Mouse (Mus musculus) midbrain, embryonic 15.5 days (tissue): ENCODE results near the gene Trp53i13. TPM values are rescaled to one million over a fixed set of nuclear protein-coding genes. Genes with fewer than 3 reads are reported as not detected.

Experiments
- ATAC-seq: fragments of 200-750 bp; cut with Nextera tagmentation; replicated peaks from 2 replicates; pipeline ENCODE4 v1.8.0; 2017; ENCODE audit warnings: moderate TSS enrichment
- H3K27ac ChIP-seq: fragments of 300-500 bp; sonication (generic); 2 replicates; pipeline ENCODE4 v1.5.1; 2015; ENCODE audit warnings: mild to moderate bottlenecking, inconsistent platforms
- H3K27me3 ChIP-seq: fragments of 300-500 bp; sonication (generic); replicated peaks from 2 replicates; pipeline ENCODE4 v1.6.1; 2015; ENCODE audit warnings: inconsistent platforms
- H3K36me3 ChIP-seq: fragments of 300-500 bp; sonication (generic); replicated peaks from 2 replicates; pipeline ENCODE4 v1.6.1; 2015; ENCODE audit warnings: inconsistent platforms
- H3K4me1 ChIP-seq: fragments of 300-500 bp; sonication (generic); 2 replicates; pipeline ENCODE4 v1.6.1; 2015; ENCODE audit warnings: inconsistent platforms
- H3K4me2 ChIP-seq: fragments of 300-500 bp; sonication (generic); 2 replicates; pipeline ENCODE4 v1.6.1; 2015; ENCODE audit warnings: inconsistent platforms, mild to moderate bottlenecking, moderate library complexity
- H3K4me3 ChIP-seq: fragments of 300-500 bp; sonication (generic); 2 replicates; pipeline ENCODE4 v1.5.1; 2015; ENCODE audit warnings: mild to moderate bottlenecking, inconsistent platforms
- H3K9ac ChIP-seq: fragments of 300-500 bp; sonication (generic); 2 replicates; pipeline ENCODE4 v1.6.1; 2015; ENCODE audit warnings: mild to moderate bottlenecking, inconsistent platforms
- H3K9me3 ChIP-seq: fragments of 300-500 bp; sonication (generic); 2 replicates; pipeline ENCODE4 v1.6.1; 2016; ENCODE audit warnings: inconsistent platforms
- WGBS: fragments of 180-500 bp; shearing (Covaris S2); methylation state at CpG from one replicate; pipeline ENCODE4 v1.1.7; 2015; ENCODE audit warnings: mixed read lengths; 5-methylcytosine and 5-hydroxymethylcytosine counted together
- polyA plus RNA-seq: library from polyadenylated mRNA; unstranded; fragments of >200 nt; fragmentation: Nextera tagmentation; extraction: Ambion mirVana; gene quantifications from 2 replicates; pipeline ENCODE4 v1.2.1, GENCODE M21; 2015

The Trp53i13 gene
- polyA plus RNA-seq, 1 experiment from 2014 or later, result 12.7 TPM

DNA sequence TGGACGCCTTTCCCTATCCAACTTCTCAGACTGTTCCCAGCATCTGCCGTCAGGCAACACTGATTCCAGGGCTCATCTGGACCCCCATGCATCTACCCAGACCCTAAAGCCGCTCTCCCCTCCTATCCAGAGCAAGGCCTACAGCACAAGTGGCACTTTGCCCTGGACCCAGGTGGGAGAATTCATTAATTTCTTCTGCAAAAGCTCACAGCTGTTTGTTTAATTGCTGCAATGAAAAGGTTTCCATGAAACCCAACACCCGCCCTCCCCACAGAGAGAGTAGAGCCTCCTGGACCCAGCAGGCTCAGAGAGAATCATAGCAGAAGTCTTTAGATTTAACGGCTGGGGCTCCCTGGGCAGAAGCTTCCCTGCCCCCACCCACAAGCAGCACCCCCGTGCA is 30.6 kb downstream of the Trp53i13 start:
- Histone ChIP-seq H3K36me3 (no peaks in the 10 kb centered on the region), H3K4me1 (peaks cover 60% of the 10 kb centered on the region), H3K9ac (no peak overlapping the region), H3K9me3 (no peaks in the 10 kb centered on the region), H3K4me2 (peak overlapping the region; percentile 94; the same call in 1 of the 2 replicates), H3K27me3 (no peaks in the 10 kb centered on the region), H3K4me3 (no peak overlapping the region), H3K27ac (0 out of 2 replicates have a peak overlapping the region, but pooled peaks have one; percentile 34)
- WGBS, result 45% methylated on average over 6 of the region's 6 CpGs
- no peak for ATAC-seq

DNA sequence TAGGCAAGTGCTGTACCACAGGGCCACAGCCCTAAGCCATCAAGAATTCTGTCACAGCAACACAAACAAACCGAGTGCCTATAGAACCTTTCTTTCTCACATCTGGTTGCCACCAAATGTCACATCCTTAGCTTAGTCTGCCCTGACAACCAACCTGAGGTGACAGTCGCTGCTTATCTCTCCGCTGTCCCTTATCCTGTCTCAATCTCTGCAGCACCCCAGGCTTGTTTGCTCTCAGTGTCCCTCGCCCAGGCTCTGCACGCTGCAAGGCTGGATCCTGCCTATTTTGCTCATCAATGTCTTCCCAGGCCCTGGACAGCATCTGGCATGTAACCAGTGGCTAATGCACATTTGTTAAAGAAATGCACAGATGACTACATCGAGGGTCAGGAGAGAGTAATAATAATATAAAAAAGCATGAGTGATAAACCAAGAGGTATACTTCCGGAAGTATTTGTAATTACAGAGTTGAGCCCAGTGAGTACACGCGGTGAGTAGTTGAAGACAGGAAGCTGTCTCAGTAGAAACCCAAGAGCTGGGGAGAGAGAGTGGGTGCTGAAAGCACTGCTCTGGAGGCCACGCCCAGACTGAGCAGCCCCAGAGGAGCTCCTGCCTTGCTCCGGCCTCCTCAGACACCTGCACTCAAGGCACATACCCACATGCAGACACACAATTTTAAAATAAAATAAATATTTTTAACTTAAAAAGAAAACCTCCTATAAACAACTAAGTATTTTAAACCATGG is 32.1 kb downstream of the Trp53i13 start:
- H3K4me1 ChIP-seq, result peaks cover 53% of the 10 kb centered on the region

DNA sequence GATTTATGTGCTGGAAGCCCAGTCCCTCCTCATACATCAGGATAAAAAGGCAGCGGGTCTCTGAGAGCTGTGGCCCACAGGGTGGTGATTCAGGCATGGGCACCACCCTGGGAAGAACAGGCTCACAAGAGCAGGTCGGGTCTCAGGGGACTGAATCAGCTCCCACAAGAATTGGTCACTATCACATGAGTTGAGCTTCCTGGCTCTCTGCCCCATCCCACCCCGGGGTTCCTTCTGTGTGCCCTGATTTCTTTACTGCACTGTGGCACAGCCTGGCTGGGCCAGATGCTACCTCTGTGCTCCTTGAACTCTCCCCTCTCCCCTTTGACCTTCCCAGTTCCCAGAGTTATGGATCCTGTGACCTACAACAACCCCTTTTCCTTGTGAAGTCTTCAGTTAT is 32.7 kb downstream of the Trp53i13 start:
- no peaks in the 10 kb centered on the region for H3K27me3 ChIP-seq
- no peak overlapping the region for H3K4me3 ChIP-seq
- no peaks in the 10 kb centered on the region for H3K36me3 ChIP-seq
- no peak for ATAC-seq
- peaks cover 47% of the 10 kb centered on the region for H3K4me1 ChIP-seq
- H3K9ac ChIP-seq, result no peak overlapping the region
- H3K4me2 ChIP-seq, result no peak overlapping the region
- H3K9me3 ChIP-seq, result no peaks in the 10 kb centered on the region
- no peak overlapping the region for H3K27ac ChIP-seq
- WGBS, result 78% methylated on average over 3 of the region's 3 CpGs

More for the DNA sequence above, 32.1 kb downstream of the Trp53i13 start:
- no peak for ATAC-seq
- no peak overlapping the region for H3K4me2 ChIP-seq
- H3K9me3 ChIP-seq, result no peaks in the 10 kb centered on the region
- no peaks in the 10 kb centered on the region for H3K27me3 ChIP-seq
- no peaks in the 10 kb centered on the region for H3K36me3 ChIP-seq
- WGBS, result 79% methylated on average over 11 of the region's 11 CpGs
- H3K4me3 ChIP-seq, result no peak overlapping the region
- H3K9ac ChIP-seq, result no peak overlapping the region
- no peak overlapping the region for H3K27ac ChIP-seq

DNA sequence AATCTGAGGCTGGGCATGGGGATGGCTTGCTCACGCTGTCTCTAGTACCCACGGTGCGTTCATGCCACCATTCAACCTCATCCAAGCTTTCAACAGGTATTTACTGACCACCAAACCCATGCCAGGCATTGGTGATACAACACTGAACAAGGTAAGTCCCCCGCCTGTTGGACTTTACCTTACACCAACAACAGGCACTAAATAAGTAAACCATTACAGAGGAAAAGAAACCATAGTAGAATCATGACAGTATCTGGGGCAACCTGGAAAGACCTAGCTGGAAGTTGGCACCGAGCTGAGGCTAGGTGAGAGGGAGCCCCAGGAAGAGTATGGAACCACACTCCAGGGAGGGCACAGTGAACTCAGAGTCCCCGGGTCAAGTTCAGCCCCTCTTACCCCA is 38.9 kb downstream of the Trp53i13 start:
- H3K27me3 ChIP-seq, result no peaks in the 10 kb centered on the region
- H3K36me3 ChIP-seq, result peaks cover 25% of the 10 kb centered on the region
- 91% methylated on average over 6 of the region's 6 CpGs for WGBS
- H3K27ac ChIP-seq, result no peak overlapping the region
- no peak overlapping the region for H3K4me3 ChIP-seq
- H3K4me1 ChIP-seq, result 0 out of 2 replicates have a peak, but pooled peaks cover 4% of the 10 kb centered on the region
- no peak for ATAC-seq
- no peak overlapping the region for H3K9ac ChIP-seq
- H3K9me3 ChIP-seq, result no peaks in the 10 kb centered on the region
- no peak overlapping the region for H3K4me2 ChIP-seq

DNA sequence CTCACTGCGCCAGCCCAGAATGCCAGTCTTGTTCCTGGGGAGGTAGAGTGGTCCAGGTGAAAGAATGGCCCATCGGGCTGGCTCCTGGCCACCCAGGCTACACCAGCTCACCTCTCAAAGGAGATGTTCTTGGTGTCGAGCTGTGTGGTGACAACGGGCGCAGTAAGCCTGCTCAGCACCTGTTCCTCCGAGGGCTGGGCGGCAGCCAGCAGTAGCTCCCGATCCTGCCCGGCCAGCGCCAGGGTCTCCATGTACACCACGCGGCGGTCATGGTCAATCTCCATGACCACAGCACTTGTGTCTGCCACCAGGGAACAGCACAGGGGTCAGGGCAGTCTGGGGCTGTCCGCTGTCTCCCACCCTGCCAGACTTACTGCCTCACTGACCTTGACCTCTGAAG is 39.6 kb downstream of the Trp53i13 start:
- no peak overlapping the region for H3K9ac ChIP-seq
- WGBS, result 93% methylated on average over 14 of the region's 14 CpGs
- H3K4me2 ChIP-seq, result no peak overlapping the region
- no peaks in the 10 kb centered on the region for H3K4me1 ChIP-seq
- H3K36me3 ChIP-seq, result peaks cover 31% of the 10 kb centered on the region
- H3K27ac ChIP-seq, result no peak overlapping the region
- H3K9me3 ChIP-seq, result no peaks in the 10 kb centered on the region
- no peaks in the 10 kb centered on the region for H3K27me3 ChIP-seq
- no peak for ATAC-seq
- H3K4me3 ChIP-seq, result no peak overlapping the region

DNA sequence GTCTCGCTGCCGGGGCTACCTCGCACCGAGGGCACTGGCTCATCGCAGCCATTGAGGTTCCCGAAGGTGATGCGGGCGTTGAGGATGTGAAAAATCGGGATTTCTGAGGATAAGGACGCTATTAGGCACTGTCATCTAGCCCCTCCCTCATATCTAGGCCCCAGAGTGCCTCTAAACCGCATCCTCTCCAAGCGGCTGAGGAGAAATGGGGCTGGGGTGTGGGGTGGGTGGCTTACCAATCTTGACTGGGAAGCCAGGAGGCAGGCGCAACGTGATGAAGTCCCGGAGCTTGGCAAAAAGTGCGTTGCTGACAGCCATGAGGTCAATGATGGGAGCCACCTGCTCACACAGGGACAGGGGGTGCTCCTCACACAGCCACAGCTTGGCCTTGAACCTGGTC is 43.0 kb downstream of the Trp53i13 start:
- Histone ChIP-seq H3K4me1 (peaks cover 2% of the 10 kb centered on the region; the same call in 1 of the 2 replicates), H3K27ac (no peak overlapping the region), H3K4me3 (no peak overlapping the region), H3K9ac (no peak overlapping the region), H3K36me3 (peaks cover 37% of the 10 kb centered on the region), H3K4me2 (no peak overlapping the region), H3K27me3 (peaks cover 2% of the 10 kb centered on the region; the same call in 1 of the 2 replicates), H3K9me3 (no peaks in the 10 kb centered on the region)
- no peak for ATAC-seq
- WGBS, result 88% methylated on average over 16 of the region's 16 CpGs

GRCm38 (mm10) chr11:77471407-77471806 is 44.4 kb downstream of the Trp53i13 start:
- peaks cover 3% of the 10 kb centered on the region; the same call in 1 of the 2 replicates for H3K4me1 ChIP-seq
- 70% methylated on average over 29 of the region's 29 CpGs for WGBS

GRCm38 (mm10) chr11:77468397-77468796 is 47.4 kb downstream of the Trp53i13 start:
- H3K4me3 ChIP-seq, result no peak overlapping the region
- H3K9me3 ChIP-seq, result no peaks in the 10 kb centered on the region
- peaks cover 25% of the 10 kb centered on the region for H3K36me3 ChIP-seq
- H3K9ac ChIP-seq, result no peak overlapping the region
- H3K27ac ChIP-seq, result no peak overlapping the region
- no peak overlapping the region for H3K4me2 ChIP-seq
- ATAC-seq, result no peak
- WGBS, result 85% methylated on average over 9 of the region's 9 CpGs
- H3K27me3 ChIP-seq, result peaks cover 35% of the 10 kb centered on the region
- H3K4me1 ChIP-seq, result peaks cover 3% of the 10 kb centered on the region; the same call in 1 of the 2 replicates

More at GRCm38 (mm10) chr11:77471407-77471806, 44.4 kb downstream of the Trp53i13 start:
- H3K4me2 ChIP-seq, result no peak overlapping the region
- no peak overlapping the region for H3K9ac ChIP-seq
- peaks cover 37% of the 10 kb centered on the region for H3K36me3 ChIP-seq
- no peaks in the 10 kb centered on the region for H3K9me3 ChIP-seq
- no peak for ATAC-seq
- no peak overlapping the region for H3K4me3 ChIP-seq
- no peak overlapping the region for H3K27ac ChIP-seq
- H3K27me3 ChIP-seq, result peaks cover 16% of the 10 kb centered on the region

DNA sequence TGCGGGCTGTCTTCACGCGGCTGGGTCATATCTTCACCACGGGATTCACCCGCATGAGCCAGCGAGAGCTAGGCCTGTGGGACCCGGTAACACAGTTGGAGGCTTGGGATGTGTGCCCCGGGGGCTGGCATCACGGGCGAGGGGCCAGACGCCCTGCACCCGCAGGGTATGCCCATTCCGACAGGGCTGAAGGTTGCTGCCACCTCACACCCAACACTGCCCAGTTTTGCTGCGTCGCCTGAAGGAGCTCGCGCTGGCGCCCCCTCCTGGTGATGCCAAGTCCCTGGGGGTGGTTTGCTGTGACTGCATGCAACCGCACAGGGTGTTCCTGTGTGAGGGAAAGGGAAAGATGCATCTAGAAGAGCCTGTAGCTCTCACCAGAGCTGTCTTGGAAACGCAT is 48.0 kb downstream of the Trp53i13 start:
- H3K9ac ChIP-seq, result no peak overlapping the region
- no peak for ATAC-seq
- H3K27me3 ChIP-seq, result peaks cover 41% of the 10 kb centered on the region
- H3K27ac ChIP-seq, result no peak overlapping the region
- 15% methylated on average over 20 of the region's 20 CpGs for WGBS
- no peaks in the 10 kb centered on the region for H3K9me3 ChIP-seq
- no peak overlapping the region for H3K4me2 ChIP-seq
- peaks cover 20% of the 10 kb centered on the region; the same call in 1 of the 2 replicates for H3K36me3 ChIP-seq
- peaks cover 6% of the 10 kb centered on the region for H3K4me1 ChIP-seq
- no peak overlapping the region for H3K4me3 ChIP-seq

DNA sequence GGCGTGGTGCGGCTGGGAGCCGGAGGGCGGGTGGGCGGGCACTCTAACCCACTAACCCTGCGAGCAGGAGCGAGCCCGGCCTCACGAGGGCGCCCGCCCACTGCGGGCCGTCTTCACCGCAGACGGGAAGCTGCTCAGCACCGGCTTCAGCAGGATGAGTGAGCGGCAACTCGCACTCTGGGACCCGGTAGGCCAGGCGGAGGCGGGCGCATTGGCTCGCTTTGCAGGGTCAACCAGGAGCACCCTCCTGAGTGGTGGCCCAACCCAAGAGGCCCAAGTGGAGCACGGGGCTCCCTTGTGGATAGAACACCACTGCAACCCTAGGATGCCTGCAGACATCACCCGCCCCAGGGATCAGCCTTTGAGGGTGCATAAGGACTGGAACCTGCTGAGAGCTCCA is 48.6 kb downstream of the Trp53i13 start:
- 4% methylated on average over 25 of the region's 25 CpGs for WGBS

DNA sequence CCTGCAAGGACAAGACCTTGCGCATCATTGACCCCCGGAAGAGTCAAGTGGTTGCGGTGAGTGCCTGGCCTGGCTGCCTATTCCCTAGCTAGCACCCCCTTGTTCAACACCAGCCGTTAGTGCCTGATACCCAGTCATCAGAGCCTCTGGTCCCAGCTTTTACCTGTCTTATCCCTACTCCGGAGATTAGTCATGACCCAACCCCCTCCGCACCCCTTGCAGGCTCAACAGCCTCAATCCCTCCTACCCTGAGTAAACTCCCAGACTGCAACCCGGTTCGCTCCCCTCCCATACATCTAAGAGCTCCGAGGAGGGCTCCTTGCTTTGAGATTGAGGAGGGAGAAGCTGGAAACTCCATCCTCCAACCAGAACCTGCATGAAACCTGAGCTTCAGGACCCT is 49.2 kb downstream of the Trp53i13 start:
- H3K4me1 ChIP-seq, result peaks cover 17% of the 10 kb centered on the region
- WGBS, result 40% methylated on average over 9 of the region's 9 CpGs
- H3K9ac ChIP-seq, result no peak overlapping the region
- H3K9me3 ChIP-seq, result no peaks in the 10 kb centered on the region
- no peak overlapping the region for H3K4me3 ChIP-seq
- H3K27me3 ChIP-seq, result peaks cover 44% of the 10 kb centered on the region
- ATAC-seq, result no peak
- H3K27ac ChIP-seq, result no peak overlapping the region
- no peak overlapping the region for H3K4me2 ChIP-seq
- H3K36me3 ChIP-seq, result peaks cover 9% of the 10 kb centered on the region; the same call in 1 of the 2 replicates

More for the DNA sequence above, 48.6 kb downstream of the Trp53i13 start:
- Histone ChIP-seq H3K36me3 (peaks cover 14% of the 10 kb centered on the region; the same call in 1 of the 2 replicates), H3K4me3 (no peak overlapping the region), H3K9me3 (no peaks in the 10 kb centered on the region), H3K4me2 (no peak overlapping the region), H3K27ac (no peak overlapping the region), H3K27me3 (peaks cover 44% of the 10 kb centered on the region), H3K9ac (no peak overlapping the region), H3K4me1 (peaks cover 13% of the 10 kb centered on the region)
- ATAC-seq, result no peak

GRCm38 (mm10) chr11:77465111-77465510 is 50.7 kb downstream of the Trp53i13 start:
- Histone ChIP-seq H3K4me2 (no peak overlapping the region), H3K4me1 (peaks cover 17% of the 10 kb centered on the region), H3K27me3 (peaks cover 51% of the 10 kb centered on the region), H3K27ac (no peak overlapping the region), H3K9ac (no peak overlapping the region), H3K4me3 (no peak overlapping the region), H3K36me3 (no peaks in the 10 kb centered on the region), H3K9me3 (no peaks in the 10 kb centered on the region)
- ATAC-seq, result no peak
- 56% methylated on average over 3 of the region's 3 CpGs for WGBS

DNA sequence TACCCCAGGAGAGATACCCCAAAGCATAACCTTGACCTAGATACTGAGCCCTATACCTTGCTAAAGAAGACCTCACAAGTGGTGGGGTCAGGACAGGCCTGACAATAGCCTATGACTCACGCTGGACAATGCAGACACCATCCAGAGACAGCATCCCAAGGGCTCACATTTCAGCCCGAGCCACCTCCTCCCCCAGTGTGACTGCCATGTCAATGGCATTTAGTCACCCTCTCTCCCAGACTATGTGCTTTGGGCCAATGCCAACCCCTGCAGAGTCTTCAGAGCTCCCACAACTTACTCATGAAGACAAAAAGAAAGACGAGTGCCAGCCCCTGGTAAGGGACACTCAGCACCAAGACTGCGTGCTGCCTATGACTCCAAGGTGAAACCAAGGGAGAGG is 51.1 kb downstream of the Trp53i13 start:
- Histone ChIP-seq H3K4me3 (no peak overlapping the region), H3K9me3 (no peaks in the 10 kb centered on the region), H3K27ac (no peak overlapping the region), H3K4me1 (peaks cover 17% of the 10 kb centered on the region), H3K9ac (no peak overlapping the region), H3K36me3 (no peaks in the 10 kb centered on the region), H3K27me3 (peaks cover 51% of the 10 kb centered on the region), H3K4me2 (no peak overlapping the region)
- WGBS, result 44% methylated on average over 4 of the region's 4 CpGs
- no peak for ATAC-seq
